Mouse (Mus musculus) cortical plate, adult 2 months (tissue): ENCODE measurements at regions not wholly inside any gene's neighbourhood (a gene's known extent, or its start where the extent isn't known, plus 50 kb on each side); places are given as distances from the start of the nearest gene placed in this dataset.

Experiments used
- CTCF ChIP-seq: fragments of 200-500 bp; IDR thresholded peaks from 2 replicates; pipeline ENCODE4 v1.5.1; 2011; ENCODE audit warnings: mild to moderate bottlenecking, control low read depth, low read length; ENCODE audit not compliant: insufficient read depth; ENCODE audit errors: extremely low read depth
- POLR2A ChIP-seq: fragments of 200-500 bp; IDR thresholded peaks from 2 replicates; pipeline ENCODE4 v1.6.1; 2011; ENCODE audit warnings: mild to moderate bottlenecking, low read length, control low read depth; ENCODE audit not compliant: insufficient read depth; ENCODE audit errors: extremely low read depth

DNA sequence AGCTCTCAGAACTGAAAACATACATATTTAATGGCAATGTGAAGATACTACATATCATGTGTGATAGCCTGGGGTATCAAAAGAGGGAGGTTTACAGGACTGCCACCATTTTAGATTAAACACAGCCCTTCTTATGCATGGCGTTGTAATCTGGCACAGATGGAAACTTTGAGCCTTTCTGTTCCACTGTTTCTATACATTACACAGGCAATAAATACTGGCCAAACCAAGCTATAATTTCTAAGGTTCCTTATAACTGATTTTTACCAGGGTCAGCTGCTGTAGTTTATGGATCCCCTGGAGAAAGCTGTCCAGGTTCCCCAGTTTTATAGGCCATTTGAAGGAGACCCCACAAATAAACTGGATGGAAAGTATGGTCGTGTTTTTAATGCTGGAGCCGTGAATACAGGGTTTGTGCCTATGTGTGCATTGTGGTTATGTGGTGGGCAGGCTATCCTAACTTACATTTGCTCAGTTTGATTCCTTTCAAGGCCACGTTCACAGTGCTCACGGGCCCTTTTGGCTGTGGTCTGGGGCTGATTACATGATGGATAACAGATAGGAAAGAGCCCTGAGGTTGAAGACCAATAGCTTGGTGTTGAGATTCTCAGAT lies 341.7 kb downstream of the Cmpk2 start:
- no peak for TF ChIP-seq POLR2A
- no peak for TF ChIP-seq CTCF
